Mouse (Mus musculus) embryo, embryonic 9.5 days (tissue): ENCODE data around the gene Traf2.
"Not testable (repeated sequence)": the region's sequence is repeated elsewhere in the genome, so short reads cannot be mapped to it uniquely, and the experiment has no call there.

ENCODE experiments used
- DNase-seq: peaks from one replicate; pipeline ENCODE4 v3.0.0-alpha.2; 2017; ENCODE audit errors: extremely low spot score

The Traf2 gene

DNA sequence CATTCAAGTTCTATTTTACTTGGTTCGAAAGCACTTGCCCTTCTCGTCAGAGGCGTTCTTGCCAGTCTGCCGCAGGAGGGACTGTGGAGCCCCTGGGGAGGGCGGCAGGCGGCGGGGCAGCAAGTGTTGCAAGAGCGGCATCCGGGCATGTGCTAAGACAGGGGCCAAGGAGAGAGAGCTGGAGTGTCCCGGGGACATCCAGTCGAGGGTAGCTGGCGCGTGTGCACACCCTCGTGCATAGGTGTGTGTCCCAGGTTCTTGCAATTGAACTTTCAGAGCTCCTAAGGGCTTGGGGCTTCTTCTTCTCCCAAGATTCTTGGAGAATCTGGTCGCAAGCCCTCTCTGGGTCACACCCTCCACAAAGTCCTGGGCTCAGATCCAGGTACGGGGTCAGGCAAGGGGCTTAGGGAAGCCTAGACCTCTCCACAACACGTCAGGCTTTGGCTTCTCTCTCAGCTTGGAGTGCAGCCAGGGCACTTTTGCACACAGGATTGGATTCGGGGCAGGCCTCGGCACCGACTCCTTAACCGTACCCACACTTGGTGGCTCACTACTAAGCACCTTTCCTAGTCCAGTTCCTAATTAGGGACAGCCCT is 28.8 kb upstream of the Traf2 start:
- DNase-seq: no peak

DNA sequence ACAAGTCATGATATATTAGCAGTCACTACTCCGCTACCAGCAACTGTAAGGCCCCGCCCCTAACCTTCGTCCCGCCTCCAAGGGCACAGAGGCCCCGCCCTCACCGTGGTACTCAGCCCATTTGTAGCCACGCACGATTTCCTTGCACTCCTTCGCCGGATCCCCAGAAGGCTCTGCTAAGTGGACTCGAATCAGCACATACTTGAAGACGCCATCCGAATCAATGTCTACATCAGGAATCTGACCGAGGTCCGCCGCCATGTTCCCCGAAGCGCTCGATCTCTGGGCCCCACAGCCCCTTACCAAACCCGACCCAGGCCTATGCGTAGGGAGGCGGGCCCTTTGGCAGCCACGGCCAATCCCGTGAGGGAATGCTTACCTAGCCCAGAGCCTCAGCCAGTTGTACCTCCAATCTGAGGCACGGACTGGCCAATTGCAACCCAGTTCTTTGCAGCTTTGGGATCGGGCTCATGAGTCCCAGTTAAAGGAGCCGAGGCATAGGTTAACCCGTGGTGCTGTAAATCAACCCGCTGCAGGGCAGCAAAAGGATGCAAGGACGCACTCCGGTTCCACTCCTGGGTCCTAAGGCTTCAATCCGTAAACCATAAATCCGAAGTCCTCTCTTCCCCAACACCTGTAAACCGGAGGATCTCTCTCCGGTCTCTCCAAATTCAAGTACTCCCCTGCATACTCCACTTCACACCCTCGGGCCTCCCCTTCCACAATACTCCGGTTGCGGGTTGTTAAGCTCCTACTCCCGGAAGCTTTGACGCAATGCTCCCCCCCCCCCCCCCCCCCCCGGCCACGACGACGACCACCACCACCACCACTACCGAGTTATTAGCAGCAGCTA is 28.1 kb upstream of the Traf2 start, which contains the start of the genes Mamdc4 and Phpt1:
Mamdc4 (minus strand) TSS at position 267 of the 853 bp plus-strand sequence.
Phpt1 (minus strand) TSS at position 646 of the 853 bp plus-strand sequence.
- DNase-seq: peak; percentile 95

DNA sequence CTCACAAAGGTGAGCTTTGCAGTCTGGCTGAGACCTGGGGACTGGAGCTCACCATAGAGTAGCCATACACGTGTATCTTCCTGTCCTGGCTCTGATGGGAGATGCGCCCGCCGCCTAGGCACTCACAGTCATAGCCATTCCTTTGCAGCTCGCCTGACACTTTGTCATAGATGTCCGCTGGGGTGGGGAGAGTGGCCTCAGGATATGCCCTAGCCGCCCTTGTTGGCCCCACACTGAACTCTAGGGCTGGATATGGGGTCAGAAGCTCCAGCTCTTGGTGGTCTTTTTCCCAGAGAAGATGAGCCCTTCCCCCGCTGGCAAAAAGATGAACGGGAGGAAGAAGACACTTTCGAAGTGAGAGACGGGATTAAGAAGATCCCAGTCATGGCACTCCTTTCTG is 27.4 kb upstream of the Traf2 start:
- no peak for DNase-seq

DNA sequence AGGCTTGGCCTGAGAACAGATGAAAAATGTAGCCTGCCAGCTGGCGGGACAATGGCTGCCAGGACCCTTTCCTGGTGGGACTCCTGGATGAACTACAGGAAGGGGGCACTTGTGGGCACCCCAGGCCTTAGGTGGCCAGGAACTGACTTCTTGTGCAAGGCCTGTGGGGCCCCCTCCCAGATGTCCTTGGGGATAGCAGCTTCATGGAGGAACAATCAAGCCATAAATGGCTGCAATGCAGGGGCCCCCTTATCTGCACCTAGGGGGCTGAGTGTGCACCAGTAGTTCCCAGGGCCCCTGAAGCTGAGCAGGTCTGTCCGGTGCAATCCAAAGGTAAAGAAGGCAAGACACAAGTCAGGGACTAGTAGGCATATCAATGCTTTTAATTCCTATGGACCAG is 26.3 kb upstream of the Traf2 start:
- DNase-seq: no peak

DNA sequence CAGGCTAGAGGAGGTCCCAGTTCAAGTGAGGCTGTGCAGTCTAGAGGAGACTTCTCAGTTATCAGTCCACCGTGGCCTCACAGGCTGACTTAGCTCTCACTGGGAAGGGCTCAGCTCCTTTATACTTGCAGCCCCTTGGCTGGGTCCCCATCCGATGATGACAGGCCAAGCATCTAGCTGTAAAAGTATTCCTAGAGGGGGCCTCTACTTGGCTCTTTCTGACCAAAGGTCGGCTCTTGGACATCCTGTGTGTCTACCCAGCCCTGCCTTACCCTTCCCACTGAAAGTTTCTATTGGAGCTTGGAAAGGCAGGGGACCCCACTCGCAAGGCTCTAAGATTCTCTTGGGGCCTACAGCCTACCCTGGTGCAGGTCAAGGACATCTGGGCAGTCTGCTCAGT is 24.5 kb upstream of the Traf2 start:
- DNase-seq: no peak

DNA sequence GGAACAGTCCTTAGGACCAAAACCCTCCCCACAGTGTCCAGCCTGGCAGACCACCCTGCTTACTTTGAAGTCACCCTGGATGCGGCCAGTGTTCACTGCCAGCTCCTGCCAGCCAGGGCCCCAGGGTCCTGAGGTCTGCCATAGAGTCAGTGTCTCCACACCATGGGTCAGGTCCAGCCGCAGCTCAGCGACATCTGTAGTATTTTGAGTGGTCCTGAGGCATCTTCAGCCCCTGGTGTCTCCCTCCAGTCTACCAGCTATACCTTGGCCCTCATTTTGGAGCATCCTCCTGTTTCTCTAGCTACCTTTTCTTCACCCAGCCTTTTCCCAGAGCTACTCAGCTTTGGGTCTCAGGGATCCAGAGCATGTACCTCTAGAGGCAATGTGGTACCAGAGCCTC is 22.6 kb upstream of the Traf2 start:
- DNase-seq: no peak

DNA sequence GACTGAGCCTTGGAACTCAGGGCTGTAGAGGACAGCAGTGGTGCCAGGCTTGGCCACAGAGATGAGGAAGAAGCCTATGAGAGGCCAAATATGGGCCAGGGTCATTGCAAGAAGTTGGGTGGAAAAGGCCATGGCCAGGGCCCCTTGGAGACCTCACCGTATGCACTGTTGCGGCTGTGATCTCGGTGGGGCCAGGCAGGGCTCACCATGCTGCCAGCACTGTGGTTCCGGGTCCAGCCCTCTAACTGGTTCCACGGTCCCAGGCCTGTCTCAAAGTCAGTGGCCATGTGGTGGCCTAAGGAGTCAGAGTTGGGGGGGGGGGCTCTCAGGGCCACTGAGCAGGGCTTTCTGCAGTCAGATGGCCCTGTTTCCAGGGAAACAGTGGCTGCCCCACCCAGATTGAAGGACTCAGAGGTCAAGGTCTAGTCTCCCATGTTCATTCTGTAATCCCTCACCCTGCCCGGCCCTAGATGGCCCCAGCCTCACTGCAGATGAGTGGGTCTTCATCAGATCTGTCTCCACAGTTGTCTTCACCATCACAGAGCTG is 21.8 kb upstream of the Traf2 start:
- DNase-seq: no peak

DNA sequence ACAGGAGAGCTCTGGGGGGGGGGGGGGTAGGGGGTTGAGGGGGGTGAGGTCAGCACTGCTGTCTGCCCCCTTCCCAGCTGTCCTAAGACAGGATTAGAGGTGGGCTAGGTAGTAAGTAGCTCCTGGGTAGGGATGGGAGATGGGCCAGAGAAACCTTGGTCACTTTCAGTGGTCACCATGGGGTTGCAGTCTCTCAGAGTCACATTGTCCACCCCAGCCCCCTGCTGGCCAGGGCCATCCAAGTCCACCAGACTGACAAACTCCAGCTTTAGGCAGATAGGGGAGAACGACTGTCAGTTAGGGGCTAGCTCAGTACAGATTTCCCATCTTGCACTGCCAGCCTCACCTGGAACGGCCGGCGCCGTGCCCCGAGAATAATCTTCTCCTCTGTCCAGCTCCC is 19.8 kb upstream of the Traf2 start:
- DNase-seq: no peak

DNA sequence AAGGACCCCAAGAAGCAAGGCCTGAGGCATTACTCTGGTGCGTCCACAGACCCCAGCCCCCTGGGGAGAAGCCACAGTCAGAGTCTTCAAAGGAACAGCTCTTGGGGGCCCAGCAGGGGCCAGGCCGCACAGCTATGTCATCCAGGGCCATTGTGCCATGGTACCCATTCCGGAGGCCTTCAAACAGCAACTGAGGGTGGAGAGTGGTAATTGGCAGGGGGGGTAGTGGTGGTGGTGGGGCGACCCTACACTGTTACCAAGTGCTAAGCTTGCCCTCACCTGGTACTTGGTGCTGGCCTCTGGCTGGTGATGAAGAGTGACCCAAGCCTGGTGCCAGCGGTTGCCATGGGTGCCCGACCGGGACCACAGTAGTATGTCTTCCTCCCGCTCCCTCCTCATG is 19.0 kb upstream of the Traf2 start:
- DNase-seq: no peak

DNA sequence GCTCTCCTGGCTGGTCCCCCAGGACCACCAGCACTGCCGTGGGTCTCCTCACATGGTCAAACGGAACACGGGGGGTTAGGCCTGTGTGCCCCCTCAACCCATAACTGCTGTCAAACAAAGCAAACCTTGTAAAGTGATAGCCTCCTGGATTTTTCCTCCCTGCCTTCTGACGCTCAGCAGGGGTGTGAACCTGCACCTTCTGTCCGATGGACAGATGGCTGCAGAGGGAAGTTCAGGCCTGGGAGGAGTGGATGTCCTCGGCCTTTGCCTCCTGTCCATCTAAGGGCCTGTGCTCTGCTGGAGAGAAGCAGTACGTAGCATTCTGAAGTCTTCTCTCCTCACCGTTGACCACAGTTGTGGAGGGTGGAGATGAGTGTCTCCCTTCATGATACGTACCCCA is 15.2 kb upstream of the Traf2 start:
- no peak for DNase-seq

DNA sequence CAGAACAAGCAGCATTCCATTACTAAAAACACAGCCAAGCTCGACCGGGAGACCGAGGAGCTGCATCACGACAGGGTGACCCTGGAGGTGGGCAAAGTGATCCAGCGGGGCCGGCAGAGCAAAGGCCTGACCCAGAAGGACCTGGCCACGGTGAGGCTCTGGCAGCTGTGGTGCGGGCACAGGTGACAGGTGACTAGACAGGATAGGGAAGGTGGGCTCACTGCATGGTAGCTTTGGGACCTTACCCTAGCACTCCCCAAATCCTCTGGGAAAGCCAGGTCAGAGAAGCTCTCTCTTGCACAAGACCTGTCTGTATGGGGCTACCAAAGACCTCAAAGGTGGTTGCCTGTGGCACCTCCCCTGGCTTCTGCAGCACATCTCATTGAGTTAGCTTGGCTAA is 13.8 kb upstream of the Traf2 start:
- DNase-seq: no peak

DNA sequence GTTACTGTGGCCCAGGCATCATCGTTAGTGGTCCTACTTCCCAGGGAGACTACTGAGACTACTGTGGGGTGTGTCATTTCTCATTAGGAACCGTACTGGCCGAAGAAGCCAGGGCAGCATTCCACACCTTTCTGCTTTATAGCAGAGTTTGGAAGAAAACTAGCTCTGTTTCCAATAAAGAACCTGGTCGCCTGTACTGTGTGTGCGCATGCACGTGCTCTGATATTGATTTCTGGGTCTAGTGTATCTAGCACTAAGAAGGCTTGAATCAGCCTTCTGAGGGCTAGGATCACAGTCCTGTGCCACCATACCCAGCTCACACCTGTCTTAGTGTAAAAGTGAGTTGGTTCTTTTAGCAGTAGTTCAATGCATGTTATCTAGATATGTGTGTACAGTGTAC is 12.0 kb upstream of the Traf2 start:
- DNase-seq: no peak

DNA sequence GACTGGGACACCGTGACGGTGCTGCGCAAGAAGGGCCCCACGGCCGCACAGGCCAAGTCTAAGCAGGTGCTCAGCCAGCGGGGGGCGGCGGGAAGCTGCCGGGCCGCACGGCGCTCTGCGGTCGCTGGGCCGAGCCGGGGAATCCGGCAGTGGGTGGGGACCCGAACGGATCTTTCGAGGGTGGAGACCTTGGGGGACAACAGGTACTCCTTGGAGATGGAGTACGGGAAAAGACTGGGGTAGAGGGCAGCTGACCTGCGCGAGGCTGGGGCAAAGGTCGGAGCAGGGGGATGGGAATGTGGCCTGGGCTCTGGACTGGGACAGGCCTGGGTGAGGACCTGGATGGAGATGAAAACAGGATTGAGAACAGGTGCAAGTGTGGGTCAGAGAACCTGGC is 11.2 kb upstream of the Traf2 start:
- no peak for DNase-seq

DNA sequence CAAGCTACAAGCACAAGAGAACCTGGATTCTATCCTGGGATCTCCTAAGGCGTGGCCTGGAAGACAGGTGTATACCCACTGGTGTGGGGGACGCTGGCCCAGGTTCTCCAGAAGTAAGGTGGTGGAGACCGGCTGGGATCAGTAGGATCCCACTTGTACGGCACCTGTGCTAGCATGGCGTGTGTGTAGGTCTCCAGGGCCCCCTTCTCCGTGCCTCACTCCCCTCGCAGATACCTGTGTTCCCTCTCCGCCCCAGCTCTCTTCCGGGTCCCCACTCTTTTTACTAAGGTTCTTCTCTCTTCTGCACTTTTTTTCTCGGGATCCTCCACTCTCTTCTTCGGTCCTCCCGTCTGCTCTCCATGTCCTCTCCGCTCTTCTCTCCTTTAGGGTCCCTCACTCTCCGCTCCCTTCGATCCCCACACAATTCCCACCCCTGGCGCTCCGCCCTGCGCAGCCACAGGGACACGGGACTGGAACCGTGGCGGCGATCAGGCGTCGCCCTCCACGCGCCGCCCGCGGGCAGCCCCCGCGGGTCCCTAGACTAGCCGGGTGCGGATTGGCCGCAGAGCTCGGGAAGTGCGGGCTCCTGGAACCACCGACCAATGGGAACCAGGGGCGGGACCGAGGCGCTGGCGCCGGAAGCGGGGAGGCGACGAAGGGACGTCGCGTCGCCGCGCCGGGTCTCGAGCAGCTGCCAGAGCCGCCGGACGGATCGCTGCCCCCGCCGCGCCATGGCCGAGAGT is 10.7 kb upstream of the Traf2 start, which contains the start of gene Edf1:
Edf1 (plus strand) TSS at position 627 of the 743 bp plus-strand sequence.
- DNase-seq: peak; percentile 91

DNA sequence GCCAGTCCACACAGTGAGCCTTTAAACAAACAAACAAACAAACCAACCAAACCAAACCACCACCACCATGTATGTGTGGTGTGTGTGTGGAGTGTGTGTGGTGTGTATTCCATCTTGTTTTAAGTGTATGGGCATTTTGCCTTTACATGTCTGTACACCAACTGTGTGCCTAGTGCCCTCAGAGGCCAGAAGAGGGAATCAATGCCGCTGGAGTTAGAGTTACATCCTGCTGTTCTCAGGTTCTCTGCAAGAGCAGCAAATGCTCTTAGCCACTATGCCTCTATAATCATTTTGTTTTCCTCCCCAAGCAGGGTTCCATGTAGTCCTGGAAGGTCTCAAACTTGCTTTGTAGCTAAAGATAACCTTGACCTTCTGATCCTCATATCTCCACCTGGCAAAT is 9.6 kb upstream of the Traf2 start:
- DNase-seq: no peak

DNA sequence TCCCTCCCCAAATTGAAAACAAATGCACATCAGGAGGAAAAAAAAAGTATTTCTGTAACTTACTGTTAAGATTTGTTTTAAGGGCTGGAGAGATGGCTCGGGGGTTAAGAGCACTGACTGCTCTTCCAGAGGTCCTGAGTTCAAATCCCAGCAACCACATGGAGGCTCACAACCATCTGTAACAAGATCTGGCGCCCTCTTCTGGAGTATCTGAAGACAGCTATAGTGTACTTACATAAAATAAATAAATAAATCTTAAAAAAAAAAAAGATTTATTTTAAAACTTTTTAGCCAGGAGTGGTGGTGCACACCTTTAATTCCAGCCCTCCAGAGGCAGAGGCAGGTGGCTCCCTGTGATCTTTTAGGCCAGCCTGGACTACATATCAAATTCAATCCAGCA is 8.7 kb upstream of the Traf2 start:
- DNase-seq: not testable (repeated sequence)

DNA sequence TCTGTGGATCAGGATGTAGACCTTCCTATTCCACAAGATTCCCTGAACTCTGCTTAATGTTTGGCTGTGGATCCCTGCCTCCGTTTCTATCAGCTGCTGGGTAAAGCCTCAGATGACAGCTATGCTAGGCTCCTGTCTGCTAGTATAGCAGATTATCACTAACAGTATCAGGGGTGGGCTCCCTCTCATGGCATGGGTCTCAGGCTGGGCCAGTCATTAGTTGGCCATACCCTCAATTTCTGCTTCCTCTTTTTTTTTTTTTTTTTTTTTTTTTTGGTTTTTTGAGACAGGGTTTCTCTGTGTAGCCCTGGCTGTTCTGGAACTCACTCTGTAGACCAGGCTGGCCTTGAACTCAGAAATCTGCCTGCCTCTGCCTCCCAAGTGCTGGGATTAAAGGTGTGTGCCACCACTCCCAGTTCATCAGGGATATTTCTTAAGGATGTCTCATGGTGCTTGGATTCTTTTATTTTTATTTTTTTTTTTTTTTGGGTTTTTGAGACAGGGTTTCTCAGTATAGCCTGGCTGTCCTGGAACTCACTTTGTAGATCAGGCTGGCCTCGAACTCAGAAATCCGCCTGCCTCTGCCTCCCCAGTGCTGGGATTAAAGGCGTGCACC is 6.5 kb upstream of the Traf2 start:
- DNase-seq: not testable (repeated sequence)

DNA sequence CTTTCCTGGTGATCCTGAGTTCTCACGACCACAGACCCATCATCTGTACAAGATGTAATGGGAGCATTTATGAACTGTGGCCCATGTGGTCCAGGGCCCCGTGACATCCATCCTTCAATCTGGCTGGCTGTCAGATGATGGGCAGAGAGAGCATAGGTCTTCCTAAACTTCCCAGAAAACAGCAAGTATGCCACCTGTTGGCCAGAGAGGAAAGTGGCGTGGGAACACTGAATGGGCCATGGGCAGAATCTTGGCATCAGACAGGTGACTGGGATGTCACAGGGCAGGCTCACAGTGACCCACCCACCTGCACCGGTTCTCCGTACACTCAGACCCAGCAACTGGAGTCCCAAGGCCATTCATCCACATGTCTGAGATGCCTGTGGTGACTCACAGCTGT is 4.4 kb upstream of the Traf2 start:
- DNase-seq: no peak

DNA sequence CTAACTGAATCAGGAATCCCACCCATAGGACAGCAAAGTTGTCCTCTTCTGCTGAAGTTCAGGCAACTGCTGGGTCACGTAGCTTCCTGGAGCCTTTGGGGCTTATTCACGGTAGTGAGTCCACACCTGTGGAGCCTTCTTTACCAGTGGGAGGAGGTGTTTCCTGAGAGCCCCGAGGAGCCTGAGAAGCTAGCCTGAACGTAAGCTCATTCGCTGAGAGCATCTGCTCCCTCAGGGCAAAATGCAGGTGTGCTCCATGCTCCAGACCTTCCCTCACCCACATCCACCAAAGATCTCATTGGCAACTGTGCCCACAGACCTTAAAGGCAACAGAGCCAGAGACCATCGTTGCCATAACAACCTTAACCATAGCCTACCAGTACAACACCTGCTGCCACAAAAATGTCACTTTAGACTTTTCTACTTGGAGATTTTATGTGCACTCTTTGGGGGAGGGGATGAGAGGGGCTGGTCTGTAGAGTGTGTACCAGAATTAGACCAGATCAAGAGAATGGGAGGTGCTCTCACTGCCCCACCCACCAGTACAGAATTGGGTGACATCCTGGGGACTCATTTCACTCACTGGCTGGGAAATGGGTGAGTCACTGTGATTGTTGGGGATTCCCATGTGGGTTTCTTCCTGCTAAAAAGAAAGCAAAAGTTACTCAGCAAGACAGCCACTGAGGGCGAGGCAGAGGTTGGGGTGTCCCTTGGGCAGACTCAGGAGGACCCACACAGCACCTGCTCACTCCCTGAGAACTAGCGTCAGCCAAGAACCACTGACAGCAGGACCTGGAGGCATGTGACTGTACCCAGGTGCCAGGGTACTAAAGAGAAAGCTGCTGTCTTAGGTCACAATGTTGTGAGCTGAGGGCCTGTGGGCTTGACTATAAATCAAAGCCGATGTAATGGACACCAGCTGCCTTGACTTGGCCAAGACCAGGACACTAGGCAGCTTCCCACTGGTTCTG is 2.6 kb upstream of the Traf2 start:
- no peak for DNase-seq

DNA sequence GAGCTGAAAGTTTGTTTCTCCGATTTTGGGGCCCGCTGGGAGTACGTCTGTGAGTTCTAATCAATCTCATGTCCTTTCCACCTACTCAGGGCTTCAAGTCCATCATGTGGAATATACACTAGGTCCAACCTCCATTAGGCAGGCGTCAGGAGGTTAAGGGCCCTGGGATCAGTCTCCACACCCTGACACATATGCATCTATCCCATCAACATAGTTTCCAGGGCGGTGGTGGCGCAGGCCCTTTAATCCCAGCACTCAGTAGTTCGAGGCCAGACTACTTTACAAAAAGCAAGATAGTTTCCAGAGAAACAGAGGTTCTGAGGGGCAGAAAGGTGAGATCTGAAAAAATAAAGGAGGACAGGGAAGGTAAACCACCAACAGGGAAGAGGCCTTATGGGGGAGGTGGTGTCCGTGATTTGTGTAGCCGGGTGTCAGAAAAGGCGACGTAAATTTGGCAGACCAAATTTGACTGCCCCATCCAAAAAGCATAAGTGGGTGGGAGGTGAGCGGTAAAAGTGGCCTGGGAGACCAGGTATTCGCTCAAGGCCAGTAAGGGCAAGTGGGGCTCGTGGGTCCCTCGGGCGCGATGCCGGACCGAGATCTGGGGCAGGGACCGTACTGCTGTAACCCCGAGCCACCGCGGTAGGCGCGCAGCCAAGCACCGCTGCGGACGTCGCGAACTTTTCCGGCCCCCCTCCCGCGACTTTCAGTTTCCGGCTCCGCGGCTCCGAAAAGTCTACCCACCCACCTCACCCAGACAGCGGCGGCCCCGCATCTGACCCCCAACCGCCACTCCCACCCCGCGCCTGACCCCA is 537 bp downstream of the Traf2 start:
- no peak for DNase-seq
